Mouse (Mus musculus): Measurements from ENCODE around the gene Kctd18. TPM values are rescaled to one million over a fixed set of nuclear protein-coding genes. Genes with fewer than 3 reads are reported as not detected.
"Not testable (repeated sequence)": the region's sequence is repeated elsewhere in the genome, so short reads cannot be mapped to it uniquely, and the experiment has no call there.

The Kctd18 gene
- total and polyA plus RNA-seq, 2 experiments: 2.9 to 8.3 TPM

DNA sequence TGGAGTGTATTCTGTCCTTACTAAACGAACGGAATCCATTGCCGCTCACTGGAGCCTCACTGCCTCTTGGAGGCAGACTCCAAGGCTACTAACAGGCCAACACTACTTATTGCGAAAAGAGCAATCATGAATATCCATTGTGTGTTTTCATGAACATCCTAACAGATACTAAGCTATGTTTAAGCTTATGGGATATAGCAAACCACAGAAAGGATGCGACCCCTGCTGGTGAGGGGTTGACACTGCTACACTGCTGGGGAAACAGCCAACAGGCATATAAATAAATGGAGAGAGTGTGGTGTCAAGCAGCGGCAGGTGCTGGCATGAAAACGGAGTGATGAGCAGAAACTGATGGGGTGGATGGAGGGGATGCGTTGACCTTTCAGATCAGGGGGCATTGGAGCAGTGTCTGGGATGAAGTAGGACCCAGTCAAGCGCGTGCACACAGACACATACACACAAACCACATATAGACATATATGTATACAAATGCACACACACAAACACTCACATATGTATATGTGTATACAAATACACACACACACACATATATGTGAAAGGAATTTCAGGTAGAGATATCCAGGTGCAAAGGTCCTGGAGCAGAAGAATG, 12.5 kb upstream of the Kctd18 start:
- Histone ChIP-seq H3K36me3 (ENCODE audit: control insufficient read depth, insufficient read depth, low read length) (no peaks in the 10 kb centered on the region), H3K4me3 (ENCODE audit: insufficient read depth, low read depth, low read length) (peak overlapping the region; percentile 28; the same call in 1 of the 2 replicates), H3K4me1 (ENCODE audit: control insufficient read depth, insufficient read depth, low read length) (peaks cover 15% of the 10 kb centered on the region), H3K27ac (replicated peaks; ENCODE audit: insufficient read depth, low read depth, low read length) (peak overlapping the region; percentile 47), H3K9ac (ENCODE audit: low read depth, low read length) (peak overlapping the region; percentile 13; the same call in 1 of the 2 replicates), H3K27me3 (ENCODE audit: control insufficient read depth, insufficient read depth, low read length) (no peaks in the 10 kb centered on the region), H3K79me2 (ENCODE audit: control insufficient read depth, insufficient read depth, low read length) (peaks cover 9% of the 10 kb centered on the region; the same call in 1 of the 2 replicates)
- DNase-seq (ENCODE audit: extremely low read depth, low read depth, low spot score): peak; percentile 72
- 40% methylated on average over 10 of the region's 10 CpGs for WGBS
- TF ChIP-seq CTCF (IDR thresholded peaks at IDR 0.05; ENCODE audit: low read depth, low read length): peak; percentile 78
- TF ChIP-seq POLR2A (IDR thresholded peaks at IDR 0.05; ENCODE audit: extremely low read depth, insufficient read depth, low read length): no peak

DNA sequence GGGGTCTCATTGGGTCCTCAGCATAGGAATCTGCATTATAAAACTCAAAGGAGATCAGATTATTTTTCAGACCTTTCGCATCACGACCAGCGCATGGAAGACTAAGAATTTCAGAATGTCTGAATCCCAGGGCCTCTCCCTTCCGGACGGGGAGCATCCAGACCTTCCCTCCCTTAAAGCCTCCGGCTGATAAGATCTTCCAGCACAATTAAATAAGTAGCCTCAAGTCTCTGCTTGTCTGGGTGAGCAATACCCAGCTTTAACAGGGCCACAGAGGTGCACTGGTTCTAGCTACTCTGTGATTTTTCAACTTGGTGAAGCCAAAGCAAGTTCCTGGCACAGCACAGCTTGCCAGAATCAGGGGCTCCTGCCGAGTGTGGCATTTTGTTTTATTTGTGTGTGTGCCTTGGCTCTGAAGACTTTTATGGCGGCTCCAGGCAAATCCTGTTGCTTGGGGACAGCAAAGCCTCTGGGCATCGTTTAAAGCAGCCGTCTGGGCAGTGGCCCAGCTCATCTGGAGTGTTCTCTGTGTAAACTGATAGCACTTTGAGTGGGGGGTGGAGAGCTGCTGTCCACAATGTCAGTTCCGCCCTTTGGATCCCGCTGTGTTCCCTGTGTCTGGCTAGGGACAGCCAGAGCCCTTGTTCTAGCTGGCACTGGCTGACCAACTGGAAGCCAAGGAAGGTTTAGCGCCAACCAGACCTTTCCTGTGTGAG, 11.6 kb upstream of the Kctd18 start:
- H3K9ac ChIP-seq (ENCODE audit: low read depth, low read length): peak overlapping the region; percentile 75
- WGBS: 10% methylated on average over 13 of the region's 13 CpGs
- peak overlapping the region; percentile 94 for H3K27ac ChIP-seq (replicated peaks; ENCODE audit: insufficient read depth, low read depth, low read length)
- TF ChIP-seq CTCF (IDR thresholded peaks at IDR 0.05; ENCODE audit: low read depth, low read length): no peak
- no peak for TF ChIP-seq POLR2A (IDR thresholded peaks at IDR 0.05; ENCODE audit: extremely low read depth, insufficient read depth, low read length)
- no peaks in the 10 kb centered on the region for H3K27me3 ChIP-seq (ENCODE audit: control insufficient read depth, insufficient read depth, low read length)
- H3K4me1 ChIP-seq (ENCODE audit: control insufficient read depth, insufficient read depth, low read length): peaks cover 15% of the 10 kb centered on the region
- H3K79me2 ChIP-seq (ENCODE audit: control insufficient read depth, insufficient read depth, low read length): peaks cover 7% of the 10 kb centered on the region; the same call in 1 of the 2 replicates
- peak overlapping the region; percentile 74 for H3K4me3 ChIP-seq (ENCODE audit: insufficient read depth, low read depth, low read length)
- no peaks in the 10 kb centered on the region for H3K36me3 ChIP-seq (ENCODE audit: control insufficient read depth, insufficient read depth, low read length)
- DNase-seq (ENCODE audit: extremely low read depth, low read depth, low spot score): peak; percentile 99

DNA sequence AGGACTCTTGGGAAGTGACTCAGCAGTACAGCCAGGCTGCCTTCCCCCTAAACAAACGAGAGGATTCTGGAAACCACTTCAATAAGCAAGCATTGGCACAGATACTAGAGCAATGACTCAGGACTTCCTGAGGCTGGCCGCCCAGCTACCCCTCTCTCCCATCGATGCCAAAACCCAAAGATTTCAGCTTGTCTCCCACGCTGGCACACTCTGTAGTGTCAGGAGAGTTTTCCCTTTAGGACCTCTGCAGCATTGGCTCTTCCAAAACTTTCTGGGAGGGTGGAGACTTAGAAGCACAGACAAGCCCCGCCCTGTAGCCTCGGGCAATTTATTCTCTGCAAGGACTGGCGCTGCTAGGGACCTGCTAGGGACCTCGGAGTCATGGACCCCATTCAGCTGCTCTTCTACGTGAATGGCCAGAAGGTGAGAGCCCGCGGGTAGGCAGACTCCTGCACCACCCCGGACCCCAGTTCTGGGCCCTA, 10.9 kb upstream of the Kctd18 start, which contains the start of gene Aox1:
TSS of gene Aox1 (plus strand) at position 296 of the 482 bp plus-strand sequence.
- Histone ChIP-seq H3K4me3 (ENCODE audit: insufficient read depth, low read depth, low read length) (peak within 1 kb of the TSS; percentile 74), H3K79me2 (ENCODE audit: control insufficient read depth, insufficient read depth, low read length) (peaks cover 7% of the 10 kb centered on the region; the same call in 1 of the 2 replicates), H3K36me3 (ENCODE audit: control insufficient read depth, insufficient read depth, low read length) (no peaks in the 10 kb centered on the region), H3K27me3 (ENCODE audit: control insufficient read depth, insufficient read depth, low read length) (no peaks in the 10 kb centered on the region), H3K9ac (ENCODE audit: low read depth, low read length) (peak within 1 kb of the TSS; percentile 75), H3K27ac (replicated peaks; ENCODE audit: insufficient read depth, low read depth, low read length) (peak within 1 kb of the TSS; percentile 94), H3K4me1 (ENCODE audit: control insufficient read depth, insufficient read depth, low read length) (peaks cover 14% of the 10 kb centered on the region)
- peak; percentile 73; the same call in 1 of the 2 replicates for TF ChIP-seq POLR2A (IDR thresholded peaks at IDR 0.05; ENCODE audit: extremely low read depth, insufficient read depth, low read length)
- TF ChIP-seq CTCF (IDR thresholded peaks at IDR 0.05; ENCODE audit: low read depth, low read length): no peak
- peak; percentile 100 for DNase-seq (ENCODE audit: extremely low read depth, low read depth, low spot score)
- WGBS: 0% methylated on average over 12 of the region's 12 CpGs

DNA sequence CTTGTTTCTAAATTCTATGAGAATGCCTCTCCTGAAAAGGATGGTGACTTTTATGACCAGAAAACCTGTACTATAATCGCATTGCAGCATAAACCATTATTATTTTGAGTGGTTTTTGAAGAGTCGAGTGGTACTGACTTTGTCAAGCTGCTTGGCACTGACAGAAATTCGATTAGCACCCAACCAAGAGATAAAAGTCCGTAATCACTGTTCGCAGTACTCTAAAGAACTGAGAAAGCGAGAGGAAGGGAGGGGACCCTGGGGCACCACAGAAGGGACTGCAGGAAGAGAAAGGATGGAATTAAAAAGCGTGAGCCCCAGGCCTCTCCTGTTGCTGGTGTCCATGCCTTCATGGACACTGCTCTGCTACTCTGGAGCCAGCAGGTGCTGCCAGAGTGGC, 9.0 kb upstream of the Kctd18 start:
- DNase-seq (ENCODE audit: extremely low read depth, low read depth, low spot score): no peak
- Histone ChIP-seq H3K4me3 (ENCODE audit: insufficient read depth, low read depth, low read length) (no peak overlapping the region), H3K27ac (replicated peaks; ENCODE audit: insufficient read depth, low read depth, low read length) (peak overlapping the region; percentile 7; the same call in 1 of the 2 replicates), H3K27me3 (ENCODE audit: control insufficient read depth, insufficient read depth, low read length) (no peaks in the 10 kb centered on the region), H3K79me2 (ENCODE audit: control insufficient read depth, insufficient read depth, low read length) (peaks cover 1% of the 10 kb centered on the region; the same call in 1 of the 2 replicates), H3K9ac (ENCODE audit: low read depth, low read length) (no peak overlapping the region), H3K4me1 (ENCODE audit: control insufficient read depth, insufficient read depth, low read length) (peaks cover 8% of the 10 kb centered on the region), H3K36me3 (ENCODE audit: control insufficient read depth, insufficient read depth, low read length) (no peaks in the 10 kb centered on the region)
- no peak for TF ChIP-seq CTCF (IDR thresholded peaks at IDR 0.05; ENCODE audit: low read depth, low read length)
- no peak for TF ChIP-seq POLR2A (IDR thresholded peaks at IDR 0.05; ENCODE audit: extremely low read depth, insufficient read depth, low read length)
- 66% methylated on average over 7 of the region's 7 CpGs for WGBS

DNA sequence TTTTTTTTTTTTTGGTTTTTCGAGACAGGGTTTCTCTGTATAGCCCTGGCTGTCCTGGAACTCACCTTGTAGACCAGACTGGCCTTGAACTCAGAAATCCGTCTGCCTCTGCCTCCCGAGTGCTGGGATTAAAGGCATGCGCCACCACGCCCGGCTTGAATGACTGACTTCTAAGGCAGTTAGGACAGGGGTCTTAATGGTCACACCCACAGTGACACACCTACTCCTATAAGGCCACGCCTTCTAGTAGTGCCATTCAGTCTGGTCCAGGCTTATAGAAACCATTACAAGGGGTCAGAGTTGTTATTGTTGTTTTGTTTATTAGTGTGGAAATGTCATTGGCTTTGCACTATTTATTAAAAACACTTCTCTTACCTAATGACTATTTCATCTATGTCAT, 12.4 kb downstream of the Kctd18 start:
- H3K4me1 ChIP-seq (ENCODE audit: control insufficient read depth, insufficient read depth, low read length); DNase-seq (ENCODE audit: extremely low read depth, low read depth, low spot score); H3K79me2 ChIP-seq (ENCODE audit: control insufficient read depth, insufficient read depth, low read length); H3K36me3 ChIP-seq (ENCODE audit: control insufficient read depth, insufficient read depth, low read length); H3K27me3 ChIP-seq (ENCODE audit: control insufficient read depth, insufficient read depth, low read length); H3K9ac ChIP-seq (ENCODE audit: low read depth, low read length); H3K27ac ChIP-seq (replicated peaks; ENCODE audit: insufficient read depth, low read depth, low read length); H3K4me3 ChIP-seq (ENCODE audit: insufficient read depth, low read depth, low read length): not testable (repeated sequence)
- WGBS: 98% methylated on average over 6 of the region's 7 CpGs
